Mouse (Mus musculus): Measurements from ENCODE around the gene Rassf3. TPM values are rescaled to one million over a fixed set of nuclear protein-coding genes. Genes with fewer than 3 reads are reported as not detected.

Gene Rassf3
- total RNA-seq, 1 experiment from 2014 or later: 19.2 TPM

GRCm38 (mm10) chr10:121494163-121494425 is 17.9 kb upstream of the Rassf3 start:
- no peak for ATAC-seq (replicated peaks in 1 of 2; ENCODE audit: insufficient read depth in 1 of 2, low FRiP score in 2 of 2, low TSS enrichment in 1 of 2, low read depth in 1 of 2, poor library complexity in 2 of 2, severe bottlenecking in 2 of 2)

GRCm38 (mm10) chr10:121493374-121494162 is 17.4 kb upstream of the Rassf3 start:
- no peak for ATAC-seq (replicated peaks in 1 of 2; ENCODE audit: insufficient read depth in 1 of 2, low FRiP score in 2 of 2, low TSS enrichment in 1 of 2, low read depth in 1 of 2, poor library complexity in 2 of 2, severe bottlenecking in 2 of 2)

GRCm38 (mm10) chr10:121492608-121493315 is 16.6 kb upstream of the Rassf3 start:
- ATAC-seq (replicated peaks in 1 of 2; ENCODE audit: insufficient read depth in 1 of 2, low FRiP score in 2 of 2, low TSS enrichment in 1 of 2, low read depth in 1 of 2, poor library complexity in 2 of 2, severe bottlenecking in 2 of 2): no peak

- no peak for ATAC-seq (replicated peaks in 1 of 2; ENCODE audit: insufficient read depth in 1 of 2, low FRiP score in 2 of 2, low TSS enrichment in 1 of 2, low read depth in 1 of 2, poor library complexity in 2 of 2, severe bottlenecking in 2 of 2)
Measured at GRCm38 (mm10) chr10:121489941-121490340, 13.8 kb upstream of the Rassf3 start.

GRCm38 (mm10) chr10:121488623-121489299 is 12.6 kb upstream of the Rassf3 start:
- peak; percentile 70 to 90; a peak in 3 of 4 replicates for ATAC-seq (replicated peaks in 1 of 2; ENCODE audit: insufficient read depth in 1 of 2, low FRiP score in 2 of 2, low TSS enrichment in 1 of 2, low read depth in 1 of 2, poor library complexity in 2 of 2, severe bottlenecking in 2 of 2)

GRCm38 (mm10) chr10:121487716-121488115 is 11.6 kb upstream of the Rassf3 start:
- ATAC-seq (replicated peaks in 1 of 2; ENCODE audit: insufficient read depth in 1 of 2, low FRiP score in 2 of 2, low TSS enrichment in 1 of 2, low read depth in 1 of 2, poor library complexity in 2 of 2, severe bottlenecking in 2 of 2): no peak

GRCm38 (mm10) chr10:121486350-121486749 is 10.2 kb upstream of the Rassf3 start:
- ATAC-seq (replicated peaks in 1 of 2; ENCODE audit: insufficient read depth in 1 of 2, low FRiP score in 2 of 2, low TSS enrichment in 1 of 2, low read depth in 1 of 2, poor library complexity in 2 of 2, severe bottlenecking in 2 of 2): no peak

GRCm38 (mm10) chr10:121483364-121483763 is 7.2 kb upstream of the Rassf3 start:
- ATAC-seq (replicated peaks in 1 of 2; ENCODE audit: insufficient read depth in 1 of 2, low FRiP score in 2 of 2, low TSS enrichment in 1 of 2, low read depth in 1 of 2, poor library complexity in 2 of 2, severe bottlenecking in 2 of 2): no peak

GRCm38 (mm10) chr10:121481141-121481540 is 5.0 kb upstream of the Rassf3 start:
- no peak for ATAC-seq (replicated peaks in 1 of 2; ENCODE audit: insufficient read depth in 1 of 2, low FRiP score in 2 of 2, low TSS enrichment in 1 of 2, low read depth in 1 of 2, poor library complexity in 2 of 2, severe bottlenecking in 2 of 2)

- ATAC-seq (replicated peaks in 1 of 2; ENCODE audit: insufficient read depth in 1 of 2, low FRiP score in 2 of 2, low TSS enrichment in 1 of 2, low read depth in 1 of 2, poor library complexity in 2 of 2, severe bottlenecking in 2 of 2): no peak
Measured at GRCm38 (mm10) chr10:121479987-121480386, 3.8 kb upstream of the Rassf3 start.

- no peak; a peak in 1 of 4 replicates for ATAC-seq (replicated peaks in 1 of 2; ENCODE audit: insufficient read depth in 1 of 2, low FRiP score in 2 of 2, low TSS enrichment in 1 of 2, low read depth in 1 of 2, poor library complexity in 2 of 2, severe bottlenecking in 2 of 2)
Measured at GRCm38 (mm10) chr10:121477433-121477832, 1.3 kb upstream of the Rassf3 start.

- ATAC-seq (replicated peaks in 1 of 2; ENCODE audit: insufficient read depth in 1 of 2, low FRiP score in 2 of 2, low TSS enrichment in 1 of 2, low read depth in 1 of 2, poor library complexity in 2 of 2, severe bottlenecking in 2 of 2): no peak
Measured at GRCm38 (mm10) chr10:121476968-121477337, 806 bp upstream of the Rassf3 start.

GRCm38 (mm10) chr10:121475672-121476146 is 438 bp downstream of the Rassf3 start:
- peak in 1 of 2 experiments; percentile 8; a peak in 1 of 4 replicates for ATAC-seq (replicated peaks in 1 of 2; ENCODE audit: insufficient read depth in 1 of 2, low FRiP score in 2 of 2, low TSS enrichment in 1 of 2, low read depth in 1 of 2, poor library complexity in 2 of 2, severe bottlenecking in 2 of 2)

- ATAC-seq (replicated peaks in 1 of 2; ENCODE audit: insufficient read depth in 1 of 2, low FRiP score in 2 of 2, low TSS enrichment in 1 of 2, low read depth in 1 of 2, poor library complexity in 2 of 2, severe bottlenecking in 2 of 2): no peak
Measured at GRCm38 (mm10) chr10:121475101-121475671, 961 bp downstream of the Rassf3 start.

GRCm38 (mm10) chr10:121474288-121474687 is 1.9 kb downstream of the Rassf3 start:
- no peak for ATAC-seq (replicated peaks in 1 of 2; ENCODE audit: insufficient read depth in 1 of 2, low FRiP score in 2 of 2, low TSS enrichment in 1 of 2, low read depth in 1 of 2, poor library complexity in 2 of 2, severe bottlenecking in 2 of 2)

GRCm38 (mm10) chr10:121473723-121474215 is 2.4 kb downstream of the Rassf3 start:
- peak; percentile 18 to 25; a peak in 2 of 4 replicates for ATAC-seq (replicated peaks in 1 of 2; ENCODE audit: insufficient read depth in 1 of 2, low FRiP score in 2 of 2, low TSS enrichment in 1 of 2, low read depth in 1 of 2, poor library complexity in 2 of 2, severe bottlenecking in 2 of 2)

- no peak for ATAC-seq (replicated peaks in 1 of 2; ENCODE audit: insufficient read depth in 1 of 2, low FRiP score in 2 of 2, low TSS enrichment in 1 of 2, low read depth in 1 of 2, poor library complexity in 2 of 2, severe bottlenecking in 2 of 2)
Measured at GRCm38 (mm10) chr10:121472593-121473217, 3.4 kb downstream of the Rassf3 start.

Data from hematopoietic stem cell, adult 5-6 weeks (primary cell).